Mouse (Mus musculus) MEL (cell line): ENCODE measurements at regions not wholly inside any gene's neighbourhood (a gene's known extent, or its start where the extent isn't known, plus 50 kb on each side); places are given as distances from the start of the nearest gene placed in this dataset.

Experiments
- DNase-seq: peaks from one replicate; pipeline ENCODE4 v3.0.0; 2011; ENCODE audit warnings: low read depth, low spot score
- H3K27ac ChIP-seq: 2 replicates; pipeline ENCODE4 v1.5.1; 2012; ENCODE audit warnings: low read depth, mild to moderate bottlenecking, control low read depth, low read length, moderate library complexity; ENCODE audit not compliant: control insufficient read depth
- H3K27me3 ChIP-seq, 2 experiments: fragments of 150-350 bp in 1 of 2; sonication (generic) in 1 of 2; 2 replicates each; pipeline ENCODE4 v1.6.1; 2012; ENCODE audit warnings: low read length in 2 of 2, mild to moderate bottlenecking in 2 of 2, improper control_type of control experiment in 1 of 2, moderate library complexity in 1 of 2; ENCODE audit not compliant: insufficient read depth in 2 of 2, control insufficient read depth in 1 of 2
- H3K36me3 ChIP-seq, 2 experiments: 2 replicates each; pipeline ENCODE4 v1.6.1; 2012 to 2014; ENCODE audit warnings: low read length in 2 of 2, improper control_type of control experiment in 1 of 2, inconsistent platforms in 1 of 2, mild to moderate bottlenecking in 1 of 2; ENCODE audit not compliant: insufficient read depth in 2 of 2, control insufficient read depth in 1 of 2
- H3K4me1 ChIP-seq, 2 experiments: fragments of 150-350 bp in 1 of 2; sonication (generic) in 1 of 2; 2 replicates each; pipeline ENCODE4 v1.6.1; 2012; ENCODE audit warnings: low read length in 2 of 2, improper control_type of control experiment in 1 of 2, mild to moderate bottlenecking in 1 of 2; ENCODE audit not compliant: insufficient read depth in 2 of 2, control insufficient read depth in 1 of 2
- H3K4me3 ChIP-seq, 2 experiments: fragments of 150-350 bp in 1 of 2; sonication (generic) in 1 of 2; 2 replicates each; pipeline ENCODE4 v1.5.1; 2012; ENCODE audit warnings: low read depth in 2 of 2, low read length in 2 of 2, mild to moderate bottlenecking in 2 of 2, moderate library complexity in 2 of 2, control low read depth in 1 of 2, improper control_type of control experiment in 1 of 2; ENCODE audit not compliant: control insufficient read depth in 1 of 2, insufficient read depth in 1 of 2
- H3K79me2 ChIP-seq: 2 replicates; pipeline ENCODE4 v1.6.1; 2012; ENCODE audit warnings: mild to moderate bottlenecking, low read length, moderate library complexity; ENCODE audit not compliant: control insufficient read depth, poor library complexity, insufficient read depth
- H3K9ac ChIP-seq: 2 replicates; pipeline ENCODE4 v1.6.1; 2012; ENCODE audit warnings: low read depth, mild to moderate bottlenecking, control low read depth, low read length, moderate library complexity; ENCODE audit not compliant: control insufficient read depth, poor library complexity, severe bottlenecking
- H3K9me3 ChIP-seq: fragments of 150-350 bp; sonication (generic); replicated peaks from 2 replicates; pipeline ENCODE4 v1.6.1; 2012; ENCODE audit warnings: mild to moderate bottlenecking, low read length, improper control_type of control experiment, moderate library complexity; ENCODE audit not compliant: insufficient read depth
- BHLHE40 ChIP-seq: IDR thresholded peaks from 2 replicates; pipeline ENCODE4 v1.6.1; 2012; ENCODE audit warnings: low read depth, mild to moderate bottlenecking, inconsistent platforms, low read length, improper control_type of control experiment, borderline replicate concordance
- CHD2 ChIP-seq: IDR thresholded peaks from 2 replicates; pipeline ENCODE4 v1.6.1; 2011; ENCODE audit warnings: low read length, improper control_type of control experiment
- E2F4 ChIP-seq: IDR thresholded peaks from 2 replicates; pipeline ENCODE4 v1.6.1; 2011; ENCODE audit warnings: low read depth, low read length, improper control_type of control experiment, borderline replicate concordance
- ETS1 ChIP-seq: IDR thresholded peaks from 2 replicates; pipeline ENCODE4 v1.6.1; 2012; ENCODE audit warnings: low read depth, mild to moderate bottlenecking, inconsistent platforms, low read length, improper control_type of control experiment, moderate library complexity
- JUND ChIP-seq: IDR thresholded peaks from 2 replicates; pipeline ENCODE4 v1.6.1; 2011; ENCODE audit warnings: low read depth, mild to moderate bottlenecking, improper control_type of control experiment, low read length
- NELFE ChIP-seq: IDR thresholded peaks from 2 replicates; pipeline ENCODE4 v1.6.1; 2011; ENCODE audit warnings: low read depth, low read length, improper control_type of control experiment
- NRF1 ChIP-seq: IDR thresholded peaks from 2 replicates; pipeline ENCODE4 v1.6.1; 2014; ENCODE audit warnings: low read depth, mild to moderate bottlenecking, inconsistent platforms, low read length, improper control_type of control experiment, moderate library complexity; ENCODE audit not compliant: poor library complexity, insufficient read depth, severe bottlenecking
- POLR2A ChIP-seq, 2 experiments: IDR thresholded peaks; 2 replicates each; pipeline ENCODE4 v1.6.1; 2011 to 2012; ENCODE audit warnings: low read length in 2 of 2, mild to moderate bottlenecking in 2 of 2, control low read depth in 1 of 2, improper control_type of control experiment in 1 of 2, low read depth in 1 of 2, moderate library complexity in 1 of 2; ENCODE audit not compliant: control insufficient read depth in 1 of 2, insufficient read depth in 1 of 2, poor library complexity in 1 of 2
- POLR2AphosphoS5 ChIP-seq: IDR thresholded peaks from 2 replicates; pipeline ENCODE4 v1.6.1; 2012; ENCODE audit warnings: low read depth, borderline replicate concordance, mild to moderate bottlenecking, inconsistent platforms, low read length, moderate library complexity, mixed read lengths
- SIN3A ChIP-seq: IDR thresholded peaks from 2 replicates; pipeline ENCODE4 v1.6.1; 2012; ENCODE audit warnings: low read length, improper control_type of control experiment, inconsistent platforms
- TBP ChIP-seq: IDR thresholded peaks from 2 replicates; pipeline ENCODE4 v1.8.0; 2011; ENCODE audit warnings: low read depth, low read length, improper control_type of control experiment
- TCF12 ChIP-seq: IDR thresholded peaks from 2 replicates; pipeline ENCODE4 v1.6.1; 2014; ENCODE audit warnings: low read depth, mild to moderate bottlenecking, inconsistent platforms, low read length, improper control_type of control experiment, moderate library complexity
- USF1 ChIP-seq: IDR thresholded peaks from 2 replicates; pipeline ENCODE4 v1.6.1; 2014; ENCODE audit warnings: low read depth, mild to moderate bottlenecking, inconsistent platforms, low read length, improper control_type of control experiment, moderate library complexity
- ZMIZ1 ChIP-seq: IDR thresholded peaks from 2 replicates; pipeline ENCODE4 v1.6.1; 2012; ENCODE audit warnings: low read depth, mild to moderate bottlenecking, inconsistent platforms, low read length, improper control_type of control experiment, moderate library complexity

- TF ChIP-seq ZMIZ1 (no peak), BHLHE40 (no peak), POLR2A (IDR thresholded peaks at IDR 0.05; ENCODE audit: control insufficient read depth in 1 of 2, insufficient read depth in 1 of 2, low read depth in 1 of 2, low read length in 2 of 2, poor library complexity in 1 of 2) (no peak), CHD2 (no peak), TCF12 (no peak), NELFE (no peak), SIN3A (no peak), POLR2AphosphoS5 (no peak)
Measured at GRCm38 (mm10) chr13:72977213-72977612, 283.1 kb upstream of the Irx4 start.

GRCm38 (mm10) chr13:72977971-72978370, 282.3 kb upstream of the Irx4 start:
- no peaks in the 10 kb centered on the region for H3K27me3 ChIP-seq
- H3K9me3 ChIP-seq, result no peaks in the 10 kb centered on the region
- TF ChIP-seq TBP (no peak), NRF1 (no peak), USF1 (no peak), JUND (no peak), E2F4 (no peak)
- no peaks in the 10 kb centered on the region for H3K36me3 ChIP-seq
- H3K4me1 ChIP-seq, result no peaks in the 10 kb centered on the region
- H3K9ac ChIP-seq, result no peak overlapping the region
- no peak for DNase-seq
- H3K27ac ChIP-seq, result no peak overlapping the region
- H3K79me2 ChIP-seq, result no peaks in the 10 kb centered on the region
- no peak overlapping the region for H3K4me3 ChIP-seq

More at GRCm38 (mm10) chr13:72977213-72977612, 283.1 kb upstream of the Irx4 start:
- Histone ChIP-seq H3K36me3 (no peaks in the 10 kb centered on the region), H3K27ac (no peak overlapping the region), H3K9me3 (no peaks in the 10 kb centered on the region), H3K4me3 (no peak overlapping the region), H3K9ac (no peak overlapping the region), H3K4me1 (no peaks in the 10 kb centered on the region), H3K27me3 (no peaks in the 10 kb centered on the region), H3K79me2 (no peaks in the 10 kb centered on the region)
- no peak for DNase-seq

- DNase-seq, result no peak
- Histone ChIP-seq H3K27ac (no peak overlapping the region), H3K9me3 (no peaks in the 10 kb centered on the region), H3K9ac (no peak overlapping the region), H3K4me3 (no peak overlapping the region), H3K36me3 (no peaks in the 10 kb centered on the region), H3K27me3 (no peaks in the 10 kb centered on the region), H3K4me1 (no peaks in the 10 kb centered on the region), H3K79me2 (no peaks in the 10 kb centered on the region)
- TF ChIP-seq ZMIZ1, result no peak
- TF ChIP-seq ETS1, result no peak
Measured at GRCm38 (mm10) chr13:72978966-72979365, 281.3 kb upstream of the Irx4 start.
